Mouse (Mus musculus): ENCODE data around the gene Gm20683.

Gene Gm20683

GRCm38 (mm10) chr17:25839455-25840235 is 1.9 kb downstream of the Gm20683 start:
- DNase-seq = peak; percentile 69 to 70

- no peak for DNase-seq
These were observed 2.7 kb downstream of the Gm20683 start for GRCm38 (mm10) chr17:25838904-25839303.

DNA sequence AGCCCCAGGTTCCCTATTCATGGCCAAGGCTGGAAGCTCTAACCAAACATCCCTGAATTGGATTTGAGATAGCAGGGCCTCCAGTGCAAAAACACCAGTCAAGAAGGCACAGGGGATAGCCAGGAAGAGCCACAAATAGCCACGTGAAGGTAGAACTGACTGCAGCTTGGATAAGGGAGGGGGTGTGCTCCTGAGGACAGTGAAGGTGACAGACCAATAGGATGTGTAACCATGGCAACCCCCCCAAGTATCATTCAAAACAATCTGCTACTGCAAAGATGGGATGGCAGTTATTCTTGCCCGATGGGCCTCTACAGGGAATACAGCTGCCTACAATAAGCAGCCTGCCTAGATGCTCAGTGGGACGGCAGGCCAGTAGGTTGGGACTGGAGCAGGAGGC is 4.0 kb downstream of the Gm20683 start:
- no peak for DNase-seq

DNA sequence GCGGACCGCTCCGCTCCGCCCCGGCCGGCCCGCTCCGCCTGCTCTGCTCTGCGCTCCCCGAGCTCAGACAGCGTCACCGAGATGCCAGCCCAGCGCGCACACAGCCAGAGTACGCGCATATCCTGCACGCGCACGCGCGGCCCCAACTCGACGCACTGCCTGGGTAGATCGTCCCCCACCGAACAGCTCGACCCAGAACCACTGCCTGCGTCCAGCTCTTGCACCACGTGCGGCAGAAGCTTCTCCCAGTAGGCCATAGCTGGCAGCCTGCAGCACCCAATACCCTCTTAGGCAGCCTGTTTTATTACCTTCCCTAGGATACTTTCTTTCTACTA is 4.5 kb downstream of the Gm20683 start, which contains the start of gene Rhbdl1:
TSS of gene Rhbdl1 (minus strand) at position 220 of the 335 bp plus-strand sequence.
- peak; percentile 65 to 72 for DNase-seq

DNA sequence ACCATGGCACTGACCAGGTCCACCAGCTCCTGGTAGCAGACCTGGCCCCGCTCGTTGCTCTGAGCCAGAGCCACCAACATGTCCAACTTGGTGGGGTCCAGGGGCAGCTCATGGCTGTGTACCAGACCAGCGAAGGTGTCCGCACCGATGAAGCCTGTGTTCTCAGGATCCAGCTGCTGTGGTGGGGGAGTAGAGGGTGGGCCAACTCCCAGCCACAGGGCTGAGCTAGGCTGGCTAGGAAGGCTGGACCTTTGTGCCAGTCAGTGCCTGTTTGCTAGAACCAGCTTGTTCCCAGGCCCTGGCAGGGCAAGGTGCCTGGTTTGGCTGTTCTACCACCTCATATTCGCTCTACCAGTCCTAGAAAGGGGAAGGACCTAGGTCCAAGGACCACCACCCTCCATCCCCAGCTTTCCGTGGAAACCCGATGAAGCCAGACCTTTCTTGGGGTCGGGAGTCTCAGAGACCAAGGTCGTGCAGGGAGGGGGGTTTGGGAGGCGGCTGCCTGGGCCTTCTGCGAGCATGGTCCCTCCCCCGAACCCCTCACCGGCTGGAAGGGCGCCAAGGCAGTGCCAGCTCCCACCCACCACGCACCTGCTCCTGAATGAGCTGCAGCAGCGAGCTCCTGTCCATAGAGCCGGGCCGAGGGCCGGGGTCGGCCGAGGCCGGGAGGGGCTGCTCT is 5.0 kb downstream of the Gm20683 start:
- DNase-seq = peak in 1 of 2 experiments; percentile 52

DNA sequence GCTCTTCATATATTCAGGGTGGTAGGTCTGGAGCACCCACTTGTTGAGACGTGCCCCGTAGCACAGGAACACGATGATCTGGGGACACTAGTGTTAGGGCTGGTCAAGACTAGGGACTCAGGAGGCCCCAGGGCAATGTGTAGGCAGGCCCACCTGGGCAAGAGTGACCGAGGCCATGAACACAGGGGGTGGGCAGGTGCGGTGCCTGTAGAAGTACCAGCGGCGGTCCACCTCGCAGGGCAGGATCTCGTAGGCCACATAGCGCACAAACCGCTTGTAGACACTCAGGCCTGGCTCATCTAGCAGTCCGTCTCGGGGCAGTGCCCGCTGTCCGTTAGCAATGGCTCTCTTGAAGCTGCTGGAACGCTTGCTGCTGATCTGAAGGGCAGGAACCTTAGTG is 5.7 kb downstream of the Gm20683 start:
- no peak for DNase-seq

- no peak for DNase-seq
These were observed 6.3 kb downstream of the Gm20683 start for GRCm38 (mm10) chr17:25835301-25835700.

- no peak for DNase-seq
These were observed 6.9 kb downstream of the Gm20683 start for GRCm38 (mm10) chr17:25834595-25835222.

GRCm38 (mm10) chr17:25833961-25834594 is 7.5 kb downstream of the Gm20683 start:
- DNase-seq = peak; percentile 80 to 88

DNA sequence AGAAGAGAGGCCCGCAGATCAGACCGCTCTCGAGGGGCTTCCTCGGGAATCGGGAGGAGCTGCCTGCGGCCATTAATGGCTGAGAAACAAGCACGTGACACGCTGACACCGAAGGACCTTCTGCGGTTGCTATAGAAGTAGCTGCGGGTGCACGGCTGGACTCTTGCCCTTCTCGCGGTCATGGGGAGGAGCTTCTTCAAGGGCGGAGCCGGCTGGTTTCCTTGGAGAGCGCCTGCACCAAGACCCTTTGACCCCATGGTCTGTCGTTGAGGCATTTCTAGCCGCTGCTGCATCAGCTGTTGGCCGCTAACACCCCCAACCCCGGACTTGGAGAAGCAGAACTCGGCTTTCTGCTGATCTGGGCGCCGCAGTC is 8.3 kb downstream of the Gm20683 start, which contains the start of gene Stub1:
TSS of gene Stub1 (minus strand) at position 114 of the 373 bp plus-strand sequence.
- peak; percentile 97 to 98 for DNase-seq

DNA sequence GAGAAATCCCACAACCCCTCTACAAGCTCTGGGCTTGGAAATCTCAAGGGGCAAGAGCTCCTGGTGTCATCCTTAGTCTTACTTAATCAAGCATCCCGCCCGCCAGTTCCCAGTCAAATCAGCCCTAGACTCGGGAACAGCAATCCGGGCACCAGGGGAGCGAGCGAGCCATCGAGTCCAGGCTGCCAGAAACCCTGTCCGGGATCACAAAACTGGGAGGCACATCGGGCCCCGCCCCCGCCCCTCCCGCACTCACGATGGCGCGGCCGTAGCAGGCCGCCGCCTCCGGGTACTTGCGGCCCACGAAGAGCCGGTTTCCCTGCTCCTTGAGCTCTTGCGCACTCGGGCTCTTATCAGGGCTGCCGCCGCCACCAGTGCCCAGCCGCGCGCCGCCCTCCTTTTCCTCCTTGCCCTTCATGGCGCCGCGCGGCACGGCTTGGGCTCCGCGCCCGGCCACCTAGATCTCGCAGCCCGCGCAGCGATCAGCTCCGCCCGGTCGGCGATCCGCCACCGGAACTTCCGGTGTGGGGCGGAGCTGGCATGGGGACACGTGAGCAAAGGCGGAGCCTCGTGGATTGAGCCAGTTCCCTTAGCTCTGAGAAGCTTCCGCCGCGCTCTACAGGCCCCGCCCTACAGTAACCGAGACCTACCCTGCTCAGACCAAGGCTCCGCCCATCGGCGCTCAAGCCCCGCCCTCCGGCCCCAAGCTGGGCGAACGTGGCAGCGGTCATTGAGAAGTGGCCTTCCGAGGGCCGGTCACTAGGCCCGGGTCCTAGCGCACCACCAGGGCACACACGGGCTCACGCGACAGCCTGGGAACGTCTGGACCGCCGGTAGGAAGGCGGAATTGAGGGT is 8.9 kb downstream of the Gm20683 start:
- peak; percentile 100 for DNase-seq

- peak; percentile 41 to 49 for DNase-seq
These were observed 9.9 kb downstream of the Gm20683 start for GRCm38 (mm10) chr17:25831451-25832281.

DNA sequence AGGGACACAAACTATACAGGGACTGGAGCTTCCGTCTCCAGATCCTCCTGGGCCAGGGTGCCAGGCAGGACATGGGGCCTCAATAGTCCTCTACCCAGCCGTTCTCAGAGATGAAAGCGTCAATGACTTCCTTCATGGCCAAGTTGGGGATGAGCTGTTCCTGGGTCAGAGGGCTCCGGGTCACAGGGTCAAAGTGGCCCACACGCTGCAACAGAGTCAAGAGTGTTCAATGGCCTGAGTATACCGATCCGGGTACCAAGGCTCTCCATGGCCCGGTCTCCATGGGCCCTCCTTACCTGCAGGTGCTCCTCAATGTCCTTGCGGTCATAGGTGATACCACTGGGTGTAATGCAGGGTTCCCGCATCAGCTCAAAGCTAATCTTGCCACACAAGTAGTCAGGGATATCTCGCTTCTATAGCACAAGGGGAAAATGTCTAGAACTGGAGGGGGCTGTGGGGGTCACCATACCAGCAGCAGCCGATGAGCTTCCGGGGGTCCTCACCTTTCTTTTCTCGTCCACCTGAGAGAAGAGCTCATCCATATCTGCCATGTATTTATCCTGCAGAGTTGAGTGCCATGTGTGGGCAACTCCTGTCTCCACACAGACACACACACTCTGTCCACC is 10.6 kb downstream of the Gm20683 start:
- DNase-seq = peak in 1 of 2 experiments; percentile 17

DNA sequence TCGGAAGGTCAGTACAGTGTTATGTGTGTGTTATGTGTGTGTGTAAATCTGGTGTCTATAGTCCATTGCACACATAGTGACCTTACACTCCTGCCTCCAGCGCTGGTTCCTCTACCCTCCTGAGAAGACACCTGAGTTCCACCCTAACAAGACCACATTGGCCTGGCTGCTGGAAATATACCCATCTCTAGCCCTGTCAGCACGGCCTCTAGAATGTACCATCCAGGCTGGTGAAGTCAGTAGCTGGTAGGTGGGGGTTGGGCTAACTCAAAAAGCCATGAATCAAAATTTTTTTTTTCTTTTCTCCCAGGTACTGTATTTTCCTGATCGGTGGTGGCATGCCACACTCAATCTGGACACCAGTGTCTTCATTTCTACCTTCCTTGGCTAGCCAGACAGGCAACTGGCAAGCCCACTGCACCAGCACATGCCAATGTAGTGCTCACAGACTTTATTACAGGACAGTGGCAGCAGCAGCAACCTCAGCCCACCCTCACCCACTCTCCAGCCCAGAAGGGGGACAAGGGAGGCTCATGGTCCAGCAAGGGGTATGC is 11.3 kb downstream of the Gm20683 start:
- peak in 1 of 2 experiments; percentile 10 for DNase-seq

DNA sequence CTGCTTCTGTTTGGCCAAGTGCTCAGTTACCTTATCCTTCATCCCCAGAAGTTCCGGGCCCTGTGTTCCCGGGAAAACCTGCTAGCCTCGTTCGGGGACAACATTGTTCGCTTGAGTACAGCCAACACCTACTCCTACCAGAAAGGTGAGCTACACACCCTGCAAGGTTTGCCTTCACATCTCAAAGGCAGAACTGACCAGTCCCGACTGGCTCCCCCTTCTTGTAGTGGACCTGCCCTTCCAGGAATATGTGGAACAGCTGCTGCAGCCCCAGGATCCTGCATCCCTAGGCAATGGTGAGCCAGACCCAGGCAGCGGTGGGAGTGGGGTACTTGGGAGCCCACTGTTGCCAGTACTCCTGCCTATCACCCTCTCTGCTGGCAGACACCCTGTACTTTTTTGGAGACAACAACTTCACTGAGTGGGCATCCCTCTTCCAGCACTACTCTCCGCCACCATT is 12.0 kb downstream of the Gm20683 start:
- peak in 1 of 2 experiments; percentile 15 for DNase-seq

DNA sequence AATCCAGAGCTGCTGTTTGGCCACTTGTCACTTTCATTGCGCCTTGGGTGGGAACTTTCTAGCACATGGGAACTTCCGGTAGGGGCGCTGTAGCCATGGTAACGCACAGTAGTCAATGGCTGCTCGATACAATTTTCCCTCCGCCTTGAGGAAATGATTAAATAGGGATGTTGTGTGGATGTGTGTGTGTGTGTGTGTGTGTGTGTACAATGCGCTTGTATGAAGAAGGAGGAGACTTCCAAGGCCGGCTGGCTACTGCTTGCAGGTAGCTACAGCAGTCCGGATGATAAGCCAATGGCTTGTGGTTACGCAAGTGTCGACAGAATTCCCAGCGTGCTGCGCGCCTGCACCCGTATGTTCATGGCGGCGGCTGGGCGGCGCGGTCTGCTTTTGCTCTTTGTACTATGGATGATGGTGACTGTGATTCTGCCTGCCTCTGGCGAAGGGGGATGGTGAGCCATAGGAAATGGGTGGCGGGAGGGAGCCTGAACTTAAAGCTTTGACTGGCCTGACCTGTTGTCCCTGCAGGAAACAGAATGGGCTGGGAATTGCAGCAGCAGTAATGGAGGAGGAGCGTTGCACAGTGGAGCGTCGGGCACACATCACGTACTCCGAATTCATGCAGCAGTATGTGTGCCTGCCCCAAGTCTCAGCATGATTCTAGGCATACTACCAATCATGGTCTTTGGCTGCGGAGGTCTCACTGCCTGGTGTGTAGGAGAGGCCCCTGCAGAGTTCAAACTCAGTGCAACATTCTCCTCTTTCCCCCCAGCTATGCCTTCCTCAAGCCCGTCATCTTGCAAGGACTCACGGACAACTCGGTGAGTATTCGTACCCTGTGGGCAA is 12.6 kb downstream of the Gm20683 start, which contains the start of gene Jmjd8:
TSS of gene Jmjd8 (plus strand) at position 156 of the 846 bp plus-strand sequence.
- DNase-seq = peak; percentile 77 to 85

DNA sequence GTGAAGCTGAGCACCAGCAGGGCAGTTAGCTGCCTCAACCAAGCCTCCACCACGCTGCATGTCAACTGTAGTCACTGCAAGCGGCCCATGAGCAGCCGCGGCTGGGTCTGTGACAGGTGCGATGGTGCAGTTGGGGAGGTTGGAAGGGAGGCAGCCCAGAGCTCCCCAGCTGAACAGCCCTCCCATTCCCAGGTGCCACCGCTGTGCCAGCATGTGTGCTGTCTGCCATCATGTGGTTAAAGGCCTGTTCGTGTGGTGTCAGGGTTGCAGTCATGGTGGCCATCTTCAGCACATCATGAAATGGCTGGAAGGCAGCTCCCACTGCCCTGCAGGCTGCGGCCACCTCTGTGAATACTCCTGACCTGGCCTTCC is 13.4 kb downstream of the Gm20683 start:
- no peak for DNase-seq

GRCm38 (mm10) chr17:25827546-25828222 is 13.9 kb downstream of the Gm20683 start:
- DNase-seq = peak in 1 of 2 experiments; percentile 11

DNA sequence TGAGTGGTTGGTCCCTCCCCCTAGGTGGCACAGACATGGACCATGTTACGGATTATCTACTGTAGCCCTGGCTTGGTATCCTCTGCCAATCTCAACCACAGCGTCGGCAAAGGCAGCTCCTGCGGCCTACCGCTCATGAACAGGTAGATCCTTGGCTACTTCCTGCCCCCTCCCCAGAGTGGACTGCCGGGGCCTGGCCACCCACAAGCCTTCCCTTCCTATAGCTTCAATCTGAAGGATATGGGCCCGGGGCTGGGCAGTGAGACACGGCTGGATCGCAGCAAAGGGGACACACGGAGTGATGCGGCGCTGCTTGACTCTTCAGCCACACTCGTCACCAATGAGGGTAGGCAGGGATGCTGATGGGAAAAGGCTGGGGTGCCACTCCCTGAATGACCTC is 14.6 kb downstream of the Gm20683 start:
- no peak for DNase-seq
